8 mouse cellular contexts compared by ENCODE assay signal in genomic region chr17:36270956-36271585, GRCm38 (mm10). TPM values are rescaled to one million over a fixed set of nuclear protein-coding genes. Genes with fewer than 3 reads are reported as not detected.
DNase-seq lines count a peak whose midpoint lies in the region; ATAC-seq and TF ChIP-seq lines count a peak whose summit lies in the region.

No protein-coding gene starts in this region.

- peaks cover 39% of the 10 kb centered on the region for H3K36me3 ChIP-seq in embryonic facial prominence, embryonic 13.5 days
- H3K36me3 ChIP-seq in kidney, adult 2 months (ENCODE audit: control insufficient read depth, insufficient read depth, low read length) = no peaks in the 10 kb centered on the region; the same call in 1 of the 2 replicates
- peaks cover 4% of the 10 kb centered on the region; the same call in 1 of the 2 replicates for H3K36me3 ChIP-seq in limb, embryonic 11.5 days (ENCODE audit: control insufficient read depth, insufficient read depth, low read length)
- peaks cover 30% of the 10 kb centered on the region for H3K36me3 ChIP-seq in midbrain, embryonic 13.5 days
- H3K36me3 ChIP-seq in small intestine, adult 2 months (ENCODE audit: control insufficient read depth, insufficient read depth, low read length) = peaks cover 20% of the 10 kb centered on the region

- ATAC-seq in embryonic facial prominence, embryonic 13.5 days (ENCODE audit: insufficient number of reproducible peaks, insufficient read depth, low FRiP score, low TSS enrichment, low read depth) = peak; percentile 88
- ATAC-seq in limb, embryonic 11.5 days (ENCODE audit: insufficient number of reproducible peaks, low FRiP score, low TSS enrichment, low read depth) = peak; percentile 87
- peak; percentile 94 for ATAC-seq in midbrain, embryonic 13.5 days

- peak overlapping the region; percentile 92 for H3K27ac ChIP-seq in embryonic facial prominence, embryonic 13.5 days
- peak overlapping the region; percentile 96 for H3K27ac ChIP-seq in kidney, adult 2 months (ENCODE audit: insufficient read depth, low read depth, low read length)
- H3K27ac ChIP-seq in limb, embryonic 11.5 days (replicated peaks; ENCODE audit: low read depth, low read length) = peak overlapping the region; percentile 82
- peak overlapping the region; percentile 96 for H3K27ac ChIP-seq in midbrain, embryonic 13.5 days
- H3K27ac ChIP-seq in small intestine, adult 2 months (ENCODE audit: insufficient read depth, low read depth, low read length) = peak overlapping the region; percentile 83

- H3K27me3 ChIP-seq in embryonic facial prominence, embryonic 13.5 days = no peaks in the 10 kb centered on the region
- H3K27me3 ChIP-seq in kidney, adult 2 months (replicated peaks; ENCODE audit: control insufficient read depth, insufficient read depth, low read length) = no peaks in the 10 kb centered on the region
- H3K27me3 ChIP-seq in limb, embryonic 11.5 days (ENCODE audit: control insufficient read depth, insufficient read depth, low read length) = no peaks in the 10 kb centered on the region
- no peaks in the 10 kb centered on the region for H3K27me3 ChIP-seq in midbrain, embryonic 13.5 days
- H3K27me3 ChIP-seq in small intestine, adult 2 months (ENCODE audit: control insufficient read depth, insufficient read depth, low read length) = no peaks in the 10 kb centered on the region

- peaks cover 36% of the 10 kb centered on the region for H3K4me1 ChIP-seq in embryonic facial prominence, embryonic 13.5 days
- peaks cover 3% of the 10 kb centered on the region; the same call in 1 of the 2 replicates for H3K4me1 ChIP-seq in kidney, adult 2 months (ENCODE audit: control insufficient read depth, insufficient read depth, low read length)
- peaks cover 8% of the 10 kb centered on the region; the same call in 1 of the 2 replicates for H3K4me1 ChIP-seq in limb, embryonic 11.5 days (ENCODE audit: control insufficient read depth, insufficient read depth, low read length)
- peaks cover 40% of the 10 kb centered on the region for H3K4me1 ChIP-seq in midbrain, embryonic 13.5 days (replicated peaks)
- peaks cover 13% of the 10 kb centered on the region for H3K4me1 ChIP-seq in small intestine, adult 2 months (ENCODE audit: control insufficient read depth, insufficient read depth, insufficient read length, low read length)

- H3K9me3 ChIP-seq in embryonic facial prominence, embryonic 13.5 days = no peaks in the 10 kb centered on the region
- no peaks in the 10 kb centered on the region for H3K9me3 ChIP-seq in limb, embryonic 11.5 days (ENCODE audit: control insufficient read depth, low read length)
- no peaks in the 10 kb centered on the region for H3K9me3 ChIP-seq in midbrain, embryonic 13.5 days

- no peak for TF ChIP-seq CTCF in kidney, adult 2 months (conservative IDR thresholded peaks at IDR 0.05; ENCODE audit: insufficient read depth, insufficient read length, low read depth, low read length)
- no peak for TF ChIP-seq CTCF in small intestine, adult 2 months (IDR thresholded peaks at IDR 0.05; ENCODE audit: extremely low read depth, insufficient read length, insufficient replicate concordance, low read depth, low read length)

- DNase-seq in 3T3-L1 (ENCODE audit: low read depth, low spot score) = peak; percentile 77
- DNase-seq in adrenal gland, postnatal 4 days (ENCODE audit: low spot score in 2 of 2) = peak; percentile 73 to 85
- DNase-seq in heart, adult 18-20 months = peak; percentile 93 to 94
- DNase-seq in kidney, adult 2 months = peak; percentile 92
- DNase-seq in limb, embryonic 11.5 days (ENCODE audit: low spot score) = peak; percentile 91

- no peak for TF ChIP-seq POLR2A in kidney, adult 2 months (IDR thresholded peaks at IDR 0.05; ENCODE audit: low read depth, low read length)
- peak; percentile 78 for TF ChIP-seq POLR2A in small intestine, adult 2 months (IDR thresholded peaks at IDR 0.05; ENCODE audit: low read depth, low read length)

- peak overlapping the region; percentile 91 for H3K4me2 ChIP-seq in embryonic facial prominence, embryonic 13.5 days
- H3K4me2 ChIP-seq in limb, embryonic 11.5 days (ENCODE audit: low read depth, severe bottlenecking) = peak overlapping the region; percentile 88
- H3K4me2 ChIP-seq in midbrain, embryonic 13.5 days (replicated peaks) = peak overlapping the region; percentile 96

- H3K4me3 ChIP-seq in embryonic facial prominence, embryonic 13.5 days = peak overlapping the region; percentile 88
- H3K4me3 ChIP-seq in kidney, adult 2 months (ENCODE audit: insufficient read depth, low read depth, low read length) = peak overlapping the region; percentile 86
- peak overlapping the region; percentile 89 for H3K4me3 ChIP-seq in limb, embryonic 11.5 days (ENCODE audit: low read depth, low read length)
- H3K4me3 ChIP-seq in midbrain, embryonic 13.5 days (replicated peaks) = peak overlapping the region; percentile 89
- peak overlapping the region; percentile 71 for H3K4me3 ChIP-seq in small intestine, adult 2 months (ENCODE audit: low read depth, low read length)

- H3K9ac ChIP-seq in embryonic facial prominence, embryonic 13.5 days = peak overlapping the region; percentile 97
- peak overlapping the region; percentile 93 for H3K9ac ChIP-seq in limb, embryonic 11.5 days (ENCODE audit: low read length)
- peak overlapping the region; percentile 86 for H3K9ac ChIP-seq in midbrain, embryonic 13.5 days (replicated peaks)

- WGBS in embryonic facial prominence, embryonic 13.5 days = under 1% methylated on average over 73 of the region's 84 CpGs
- under 1% methylated on average over 79 of the region's 84 CpGs for WGBS in kidney, adult 2 months
- WGBS in limb, embryonic 11.5 days = under 1% methylated on average over 68 of the region's 84 CpGs
- under 1% methylated on average over 77 of the region's 84 CpGs for WGBS in midbrain, embryonic 13.5 days
- under 1% methylated on average over 83 of the region's 84 CpGs for WGBS in small intestine, adult 2 months

RNA-seq across cellular contexts. Expression of gene Trim39, which starts 1.0 kb away (rescaled TPM):
- total RNA-seq in adrenal gland, postnatal 4 days (2021) = 10 to 100 TPM; 22.3 to 23.0 TPM
- 22.4 and 25.4 TPM in 2 replicates for polyA plus RNA-seq in embryonic facial prominence, embryonic 13.5 days (2015; fragmentation: Nextera tagmentation; extraction: Ambion mirVana)
- total RNA-seq in heart, adult 18-20 months (2021) = 1 to 10 TPM; 5.2 to 6.5 TPM
- 11.1 and 11.4 TPM in 2 replicates for polyA plus RNA-seq in kidney, adult 2 months (2012; rRNA removed)
- 17.9 and 22.2 TPM in 2 replicates for polyA plus RNA-seq in limb, embryonic 11.5 days (2014; fragmentation: Nextera tagmentation; extraction: Ambion mirVana)
- 29.3 and 31.1 TPM in 2 replicates for polyA plus RNA-seq in midbrain, embryonic 13.5 days (2015; fragmentation: Nextera tagmentation; extraction: Ambion mirVana)
- 5.9 and 7.8 TPM in 2 replicates for polyA plus RNA-seq in small intestine, adult 2 months (2012; rRNA removed)

RNA-seq across cellular contexts. Expression of gene Rpp21, which starts 13.2 kb away (rescaled TPM):
- 10 to 100 TPM; 41.5 to 45.2 TPM for total RNA-seq in adrenal gland, postnatal 4 days (2021)
- polyA plus RNA-seq in embryonic facial prominence, embryonic 13.5 days (2015; fragmentation: Nextera tagmentation; extraction: Ambion mirVana) = 92.3 and 118 TPM in 2 replicates
- total RNA-seq in heart, adult 18-20 months (2021) = 10 to 100 TPM; 37.9 to 38.8 TPM
- polyA plus RNA-seq in kidney, adult 2 months (2012; rRNA removed) = 101 and 122 TPM in 2 replicates
- polyA plus RNA-seq in limb, embryonic 11.5 days (2014; fragmentation: Nextera tagmentation; extraction: Ambion mirVana) = 80.9 and 85.7 TPM in 2 replicates
- polyA plus RNA-seq in midbrain, embryonic 13.5 days (2015; fragmentation: Nextera tagmentation; extraction: Ambion mirVana) = 111 and 115 TPM in 2 replicates
- 70.7 and 129 TPM in 2 replicates for polyA plus RNA-seq in small intestine, adult 2 months (2012; rRNA removed)

RNA-seq across cellular contexts. Expression of gene H2-M10.2, which starts 15.2 kb away (rescaled TPM):
- not detected for total RNA-seq in adrenal gland, postnatal 4 days (2021)
- polyA plus RNA-seq in embryonic facial prominence, embryonic 13.5 days (2015; fragmentation: Nextera tagmentation; extraction: Ambion mirVana) = 0.23 TPM in 1 of 2 replicates, not detected in the other
- total RNA-seq in heart, adult 18-20 months (2021) = not detected
- polyA plus RNA-seq in kidney, adult 2 months (2012; rRNA removed) = not detected in 2 replicates
- 0.13 and 0.17 TPM in 2 replicates for polyA plus RNA-seq in limb, embryonic 11.5 days (2014; fragmentation: Nextera tagmentation; extraction: Ambion mirVana)
- polyA plus RNA-seq in midbrain, embryonic 13.5 days (2015; fragmentation: Nextera tagmentation; extraction: Ambion mirVana) = 0.28 and 0.36 TPM in 2 replicates
- polyA plus RNA-seq in small intestine, adult 2 months (2012; rRNA removed) = not detected in 2 replicates

RNA-seq across cellular contexts. Expression of gene H2-M10.1, which starts 54.9 kb away (rescaled TPM):
- total RNA-seq in adrenal gland, postnatal 4 days (2021) = not detected
- not detected in 2 replicates for polyA plus RNA-seq in embryonic facial prominence, embryonic 13.5 days (2015; fragmentation: Nextera tagmentation; extraction: Ambion mirVana)
- total RNA-seq in heart, adult 18-20 months (2021) = not detected
- polyA plus RNA-seq in kidney, adult 2 months (2012; rRNA removed) = not detected in 2 replicates
- not detected in 2 replicates for polyA plus RNA-seq in limb, embryonic 11.5 days (2014; fragmentation: Nextera tagmentation; extraction: Ambion mirVana)
- not detected in 2 replicates for polyA plus RNA-seq in midbrain, embryonic 13.5 days (2015; fragmentation: Nextera tagmentation; extraction: Ambion mirVana)
- not detected in 2 replicates for polyA plus RNA-seq in small intestine, adult 2 months (2012; rRNA removed)

Comparison
In these comparisons a context has a peak if more than half of its experiments do, and no peak if none do; other contexts are left out.
1. Peak in every context shown above with its lines: DNase-seq, ATAC-seq, H3K4me3 ChIP-seq and H3K27ac ChIP-seq.